Mouse (Mus musculus): ENCODE data around the gene Olfr683. TPM values are rescaled to one million over a fixed set of nuclear protein-coding genes. Genes with fewer than 3 reads are reported as not detected.
"Not testable (repeated sequence)": the region's sequence is repeated elsewhere in the genome, so short reads cannot be mapped to it uniquely, and the experiment has no call there.

Gene Olfr683
- total and polyA plus RNA-seq, 3 experiments, result not detected

DNA sequence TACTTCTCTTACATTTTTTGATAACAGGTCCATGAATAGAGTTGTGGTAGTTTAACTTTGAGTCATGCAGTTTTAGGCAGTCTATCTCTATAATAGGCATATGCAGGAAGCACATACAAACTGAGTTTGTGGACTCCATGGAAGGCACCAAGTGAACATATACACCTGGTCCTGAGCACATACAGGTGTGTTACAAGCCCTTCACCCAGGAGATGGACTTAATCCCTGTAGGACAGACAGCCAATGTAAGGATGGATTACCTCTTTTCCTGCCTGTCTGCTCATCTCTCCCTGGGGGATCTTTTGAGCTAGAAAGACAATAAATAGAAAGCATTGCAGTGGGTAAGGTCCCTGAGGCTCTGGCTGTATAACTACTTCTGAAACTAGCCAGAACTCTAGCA lies 30.3 kb downstream of the Olfr683 start, which contains the start of gene Olfr681:
Gene Olfr681 (plus strand): TSS at position 301 of the 400 bp plus-strand sequence.
- no peaks in the 10 kb centered on the region for H3K4me1 ChIP-seq (ENCODE audit: control insufficient read depth in 1 of 2, insufficient read depth in 2 of 2)
- DNase-seq (ENCODE audit: extremely low read depth), result no peak
- in situ Hi-C loops (cut with MboI; ENCODE audit: low pct_ligation_motif_present, low pct_unique_long_range_greater_than_20kb, low sequenced_read_pairs), result no loop called here
- no peak within 1 kb of the TSS for H3K27ac ChIP-seq (ENCODE audit: insufficient read depth, low read depth)
- H3K79me2 ChIP-seq (replicated peaks; ENCODE audit: control insufficient read depth, extremely low read depth, insufficient read depth, poor library complexity, severe bottlenecking), result no peaks in the 10 kb centered on the region
- no peak within 1 kb of the TSS for H3K9ac ChIP-seq (ENCODE audit: insufficient read depth, low read depth)
- H3K27me3 ChIP-seq (replicated peaks), result no peaks in the 10 kb centered on the region
- no peak for TF ChIP-seq MAFK (IDR thresholded peaks at IDR 0.05; ENCODE audit: insufficient replicate concordance, low read length)
- no peak for TF ChIP-seq MAX (IDR thresholded peaks at IDR 0.05; ENCODE audit: low read length)
- TF ChIP-seq POLR2A (IDR thresholded peaks at IDR 0.05; ENCODE audit: low read depth, low read length), result no peak
- TF ChIP-seq SIN3A (IDR thresholded peaks at IDR 0.05; ENCODE audit: low read length), result no peak
- TF ChIP-seq BHLHE40 (IDR thresholded peaks at IDR 0.05; ENCODE audit: low read depth, low read length), result no peak
- no peak for TF ChIP-seq NRF1 (IDR thresholded peaks at IDR 0.05; ENCODE audit: low read depth, low read length)
- no peak for TF ChIP-seq CHD1 (IDR thresholded peaks at IDR 0.05; ENCODE audit: low read depth, low read length)
- no peak for TF ChIP-seq ZKSCAN1 (IDR thresholded peaks at IDR 0.05; ENCODE audit: borderline replicate concordance, low read depth, low read length)
- no peak for TF ChIP-seq SMC3 (IDR thresholded peaks at IDR 0.05; ENCODE audit: low read depth, low read length)
- TF ChIP-seq E2F4 (IDR thresholded peaks at IDR 0.05; ENCODE audit: insufficient replicate concordance, low read depth, low read length), result no peak
- H3K4me3 ChIP-seq (replicated peaks in 1 of 3; ENCODE audit: low read depth in 2 of 3, low read length in 2 of 3, poor library complexity in 1 of 3), result no peak within 1 kb of the TSS
- no peaks in the 10 kb centered on the region for H3K36me3 ChIP-seq (replicated peaks in 1 of 2; ENCODE audit: control insufficient read depth in 1 of 2, insufficient read depth in 1 of 2, low read length in 1 of 2)
- dilution Hi-C loops (cut with MboI; ENCODE audit: extremely low pct_ligation_motif_present, extremely low pct_unique_long_range_greater_than_20kb, low sequenced_read_pairs), result no loop called here
- H3K9me3 ChIP-seq (replicated peaks; ENCODE audit: low read length), result no peaks in the 10 kb centered on the region
- no peak within 1 kb of the TSS for H3K4me2 ChIP-seq (ENCODE audit: insufficient read depth, low read depth, poor library complexity, severe bottlenecking)

DNA sequence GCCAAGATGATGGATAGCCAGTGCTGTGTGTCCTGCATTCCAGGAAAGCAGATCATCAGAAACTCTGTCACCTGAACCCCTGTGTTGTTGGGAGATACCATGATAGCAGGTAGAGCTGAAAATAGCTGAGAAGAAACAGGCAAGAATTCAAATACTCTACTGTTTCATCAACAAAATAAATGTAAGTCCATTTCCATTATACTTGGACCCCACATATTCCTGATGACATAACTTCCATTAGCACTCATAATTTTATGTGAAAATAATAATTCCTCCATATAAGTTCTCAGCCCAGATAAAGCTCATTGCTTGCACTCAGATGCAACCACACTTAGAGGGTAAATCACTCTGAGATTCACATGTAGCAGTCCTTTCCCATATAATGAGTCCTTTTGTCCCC lies 54.1 kb downstream of the Olfr683 start, which contains the start of gene Olfr680-ps1:
Gene Olfr680-ps1 (minus strand): TSS at position 101 of the 400 bp plus-strand sequence.
- H3K36me3 ChIP-seq (replicated peaks in 1 of 2; ENCODE audit: control insufficient read depth in 1 of 2, insufficient read depth in 1 of 2, low read length in 1 of 2); H3K4me1 ChIP-seq (ENCODE audit: control insufficient read depth in 1 of 2, insufficient read depth in 2 of 2); H3K79me2 ChIP-seq (replicated peaks; ENCODE audit: control insufficient read depth, extremely low read depth, insufficient read depth, poor library complexity, severe bottlenecking); H3K9me3 ChIP-seq (replicated peaks; ENCODE audit: low read length); in situ Hi-C loops (cut with MboI; ENCODE audit: low pct_ligation_motif_present, low pct_unique_long_range_greater_than_20kb, low sequenced_read_pairs); H3K27ac ChIP-seq (ENCODE audit: insufficient read depth, low read depth); H3K9ac ChIP-seq (ENCODE audit: insufficient read depth, low read depth); H3K27me3 ChIP-seq (replicated peaks); dilution Hi-C loops (cut with MboI; ENCODE audit: extremely low pct_ligation_motif_present, extremely low pct_unique_long_range_greater_than_20kb, low sequenced_read_pairs); H3K4me3 ChIP-seq (replicated peaks in 1 of 3; ENCODE audit: low read depth in 2 of 3, low read length in 2 of 3, poor library complexity in 1 of 3); H3K4me2 ChIP-seq (ENCODE audit: insufficient read depth, low read depth, poor library complexity, severe bottlenecking); DNase-seq (ENCODE audit: extremely low read depth): not testable (repeated sequence)

Other genes with a start within 250 kb of the Olfr683 start
Only the 20 nearest of the 22 such genes appear.
- not detected in 2 replicates for gene Olfr668, start 219.0 kb downstream of the Olfr683 start, total RNA-seq (2012; rRNA removed)
- not detected in 2 replicates for gene Olfr668, start 219.0 kb downstream of the Olfr683 start, total RNA-seq (2014; rRNA removed)
- not detected in 2 replicates for gene Olfr668, start 219.0 kb downstream of the Olfr683 start, polyA plus RNA-seq (2012; ENCODE audit: insufficient read length, low read depth)
- gene Olfr669, start 212.8 kb downstream of the Olfr683 start, total RNA-seq (2012; rRNA removed), result not detected in 2 replicates
- not detected in 2 replicates for gene Olfr669, start 212.8 kb downstream of the Olfr683 start, total RNA-seq (2014; rRNA removed)
- gene Olfr669, start 212.8 kb downstream of the Olfr683 start, polyA plus RNA-seq (2012; ENCODE audit: insufficient read length, low read depth), result not detected in 2 replicates
- gene Olfr670, start 184.4 kb downstream of the Olfr683 start, total RNA-seq (2012; rRNA removed), result not detected in 2 replicates
- gene Olfr670, start 184.4 kb downstream of the Olfr683 start, total RNA-seq (2014; rRNA removed), result not detected in 2 replicates
- gene Olfr670, start 184.4 kb downstream of the Olfr683 start, polyA plus RNA-seq (2012; ENCODE audit: insufficient read length, low read depth), result not detected in 2 replicates
- gene Olfr671, start 167.9 kb downstream of the Olfr683 start, total RNA-seq (2012; rRNA removed), result not detected in 2 replicates
- not detected in 2 replicates for gene Olfr671, start 167.9 kb downstream of the Olfr683 start, total RNA-seq (2014; rRNA removed)
- not detected in 2 replicates for gene Olfr671, start 167.9 kb downstream of the Olfr683 start, polyA plus RNA-seq (2012; ENCODE audit: insufficient read length, low read depth)
- not detected in 2 replicates for gene Olfr672, start 145.0 kb downstream of the Olfr683 start, total RNA-seq (2012; rRNA removed)
- gene Olfr672, start 145.0 kb downstream of the Olfr683 start, total RNA-seq (2014; rRNA removed), result not detected in 2 replicates
- not detected in 2 replicates for gene Olfr672, start 145.0 kb downstream of the Olfr683 start, polyA plus RNA-seq (2012; ENCODE audit: insufficient read length, low read depth)
- gene Olfr675, start 118.6 kb downstream of the Olfr683 start, total RNA-seq (2012; rRNA removed), result not detected in 2 replicates
- gene Olfr675, start 118.6 kb downstream of the Olfr683 start, total RNA-seq (2014; rRNA removed), result not detected in 2 replicates
- not detected in 2 replicates for gene Olfr675, start 118.6 kb downstream of the Olfr683 start, polyA plus RNA-seq (2012; ENCODE audit: insufficient read length, low read depth)
- gene Olfr676, start 114.3 kb downstream of the Olfr683 start, total RNA-seq (2012; rRNA removed), result not detected in 2 replicates
- gene Olfr676, start 114.3 kb downstream of the Olfr683 start, total RNA-seq (2014; rRNA removed), result not detected in 2 replicates
- gene Olfr676, start 114.3 kb downstream of the Olfr683 start, polyA plus RNA-seq (2012; ENCODE audit: insufficient read length, low read depth), result not detected in 2 replicates
- not detected in 2 replicates for gene Olfr677, start 95.6 kb downstream of the Olfr683 start, total RNA-seq (2012; rRNA removed)
- gene Olfr677, start 95.6 kb downstream of the Olfr683 start, total RNA-seq (2014; rRNA removed), result not detected in 2 replicates
- not detected in 2 replicates for gene Olfr677, start 95.6 kb downstream of the Olfr683 start, polyA plus RNA-seq (2012; ENCODE audit: insufficient read length, low read depth)
- not detected in 2 replicates for gene Olfr678, start 82.5 kb downstream of the Olfr683 start, total RNA-seq (2012; rRNA removed)
- not detected in 2 replicates for gene Olfr678, start 82.5 kb downstream of the Olfr683 start, total RNA-seq (2014; rRNA removed)
- not detected in 2 replicates for gene Olfr678, start 82.5 kb downstream of the Olfr683 start, polyA plus RNA-seq (2012; ENCODE audit: insufficient read length, low read depth)
- not detected in 2 replicates for gene Olfr679, start 65.8 kb downstream of the Olfr683 start, total RNA-seq (2012; rRNA removed)
- gene Olfr679, start 65.8 kb downstream of the Olfr683 start, total RNA-seq (2014; rRNA removed), result not detected in 2 replicates
- not detected in 2 replicates for gene Olfr679, start 65.8 kb downstream of the Olfr683 start, polyA plus RNA-seq (2012; ENCODE audit: insufficient read length, low read depth)
- not detected in 2 replicates for gene Olfr680-ps1, start 54.2 kb downstream of the Olfr683 start, total RNA-seq (2012; rRNA removed)
- not detected in 2 replicates for gene Olfr680-ps1, start 54.2 kb downstream of the Olfr683 start, total RNA-seq (2014; rRNA removed)
- gene Olfr680-ps1, start 54.2 kb downstream of the Olfr683 start, polyA plus RNA-seq (2012; ENCODE audit: insufficient read length, low read depth), result not detected in 2 replicates
- gene Olfr681, start 30.2 kb downstream of the Olfr683 start, total RNA-seq (2012; rRNA removed), result not detected in 2 replicates
- not detected in 2 replicates for gene Olfr681, start 30.2 kb downstream of the Olfr683 start, total RNA-seq (2014; rRNA removed)
- not detected in 2 replicates for gene Olfr681, start 30.2 kb downstream of the Olfr683 start, polyA plus RNA-seq (2012; ENCODE audit: insufficient read length, low read depth)
- gene Olfr684, start 16.6 kb upstream of the Olfr683 start, total RNA-seq (2012; rRNA removed), result not detected in 2 replicates
- gene Olfr684, start 16.6 kb upstream of the Olfr683 start, total RNA-seq (2014; rRNA removed), result not detected in 2 replicates
- not detected in 2 replicates for gene Olfr684, start 16.6 kb upstream of the Olfr683 start, polyA plus RNA-seq (2012; ENCODE audit: insufficient read length, low read depth)
- gene Olfr685, start 39.0 kb upstream of the Olfr683 start, total RNA-seq (2012; rRNA removed), result not detected in 2 replicates
- gene Olfr685, start 39.0 kb upstream of the Olfr683 start, total RNA-seq (2014; rRNA removed), result not detected in 2 replicates
- gene Olfr685, start 39.0 kb upstream of the Olfr683 start, polyA plus RNA-seq (2012; ENCODE audit: insufficient read length, low read depth), result not detected in 2 replicates
- not detected in 2 replicates for gene Olfr686, start 60.5 kb upstream of the Olfr683 start, total RNA-seq (2012; rRNA removed)
- not detected in 2 replicates for gene Olfr686, start 60.5 kb upstream of the Olfr683 start, total RNA-seq (2014; rRNA removed)
- not detected in 2 replicates for gene Olfr686, start 60.5 kb upstream of the Olfr683 start, polyA plus RNA-seq (2012; ENCODE audit: insufficient read length, low read depth)
- gene Olfr688, start 141.1 kb upstream of the Olfr683 start, total RNA-seq (2012; rRNA removed), result not detected in 2 replicates
- gene Olfr688, start 141.1 kb upstream of the Olfr683 start, total RNA-seq (2014; rRNA removed), result not detected in 2 replicates
- gene Olfr688, start 141.1 kb upstream of the Olfr683 start, polyA plus RNA-seq (2012; ENCODE audit: insufficient read length, low read depth), result not detected in 2 replicates
- gene Olfr689, start 164.2 kb upstream of the Olfr683 start, total RNA-seq (2012; rRNA removed), result not detected in 2 replicates
- gene Olfr689, start 164.2 kb upstream of the Olfr683 start, total RNA-seq (2014; rRNA removed), result not detected in 2 replicates
- not detected in 2 replicates for gene Olfr689, start 164.2 kb upstream of the Olfr683 start, polyA plus RNA-seq (2012; ENCODE audit: insufficient read length, low read depth)
- gene Olfr690, start 187.1 kb upstream of the Olfr683 start, total RNA-seq (2012; rRNA removed), result not detected in 2 replicates
- not detected in 2 replicates for gene Olfr690, start 187.1 kb upstream of the Olfr683 start, total RNA-seq (2014; rRNA removed)
- gene Olfr690, start 187.1 kb upstream of the Olfr683 start, polyA plus RNA-seq (2012; ENCODE audit: insufficient read length, low read depth), result not detected in 2 replicates
- not detected in 2 replicates for gene Olfr691, start 195.3 kb upstream of the Olfr683 start, total RNA-seq (2012; rRNA removed)
- not detected in 2 replicates for gene Olfr691, start 195.3 kb upstream of the Olfr683 start, total RNA-seq (2014; rRNA removed)
- gene Olfr691, start 195.3 kb upstream of the Olfr683 start, polyA plus RNA-seq (2012; ENCODE audit: insufficient read length, low read depth), result not detected in 2 replicates
- gene Olfr692, start 221.2 kb upstream of the Olfr683 start, total RNA-seq (2012; rRNA removed), result not detected in 2 replicates
- gene Olfr692, start 221.2 kb upstream of the Olfr683 start, total RNA-seq (2014; rRNA removed), result not detected in 2 replicates
- not detected in 2 replicates for gene Olfr692, start 221.2 kb upstream of the Olfr683 start, polyA plus RNA-seq (2012; ENCODE audit: insufficient read length, low read depth)

Measured in CH12.LX (cell line).